Mouse (Mus musculus) C2C12 (cell line): ENCODE measurements around the gene Abca5.

Experiments used
- CTCF ChIP-seq: IDR thresholded peaks from one replicate; pipeline ENCODE4 v1.5.1; 2011; ENCODE audit not compliant: control insufficient read depth, insufficient read depth, insufficient read length
- MYOG ChIP-seq: IDR thresholded peaks from one replicate; pipeline ENCODE4 v1.6.1; 2011; ENCODE audit not compliant: control insufficient read depth, insufficient read length; ENCODE audit errors: extremely low read depth
- USF1 ChIP-seq: IDR thresholded peaks from one replicate; pipeline ENCODE4 v1.6.1; 2011; ENCODE audit warnings: low read depth, mild to moderate bottlenecking, control low read depth, moderate library complexity

- no peak for TF ChIP-seq CTCF
- TF ChIP-seq MYOG, result no peak
- no peak for TF ChIP-seq USF1
These were observed 80.5 kb downstream of the Abca5 start for GRCm38 (mm10) chr11:110257061-110257460.
